Mouse (Mus musculus) monocyte, adult 2 months (primary cell): ENCODE measurements around the gene Pus7l.

Source experiments
- DNase-seq, 2 experiments: peaks; one replicate each; pipeline ENCODE4 v3.0.0; 2022; ENCODE audit warnings: low spot score in 2 of 2, low read depth in 1 of 2

Pus7l gene

GRCm38 (mm10) chr15:94543409-94544051, at the start of gene Pus7l, which contains the start of gene Irak4:
Gene Pus7l, minus strand, starts transcription at chr15:94543547.
Gene Irak4, plus strand, starts transcription at chr15:94543643.
- DNase-seq: peak; percentile 87 to 95

DNA sequence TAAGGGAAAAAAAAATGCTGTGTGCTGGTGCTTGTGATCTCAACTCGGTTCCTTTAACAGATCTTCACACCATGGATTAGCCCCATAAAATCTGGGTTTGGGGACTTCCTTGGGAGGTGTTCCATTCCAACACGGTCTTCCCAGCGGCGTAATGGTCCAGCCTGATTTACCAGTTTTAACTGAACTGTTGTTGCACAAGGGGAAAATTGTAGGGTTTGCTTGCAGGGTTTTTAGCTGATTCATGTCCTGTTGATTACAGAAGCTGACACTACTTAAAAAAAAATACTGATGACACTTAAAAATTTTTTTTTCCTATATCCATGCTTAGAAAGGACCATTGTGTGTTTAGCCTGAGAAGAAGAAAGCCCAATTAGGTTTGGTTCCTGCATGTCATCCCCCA, 48.0 kb upstream of the Pus7l start:
- no peak for DNase-seq

- no peak for DNase-seq
Measured at GRCm38 (mm10) chr15:94590083-94590482, 46.7 kb upstream of the Pus7l start.

GRCm38 (mm10) chr15:94589219-94590075, 46.1 kb upstream of the Pus7l start, which contains the start of gene Twf1:
Gene Twf1, minus strand, starts transcription at chr15:94589889.
- DNase-seq: peak; percentile 88 to 96

DNA sequence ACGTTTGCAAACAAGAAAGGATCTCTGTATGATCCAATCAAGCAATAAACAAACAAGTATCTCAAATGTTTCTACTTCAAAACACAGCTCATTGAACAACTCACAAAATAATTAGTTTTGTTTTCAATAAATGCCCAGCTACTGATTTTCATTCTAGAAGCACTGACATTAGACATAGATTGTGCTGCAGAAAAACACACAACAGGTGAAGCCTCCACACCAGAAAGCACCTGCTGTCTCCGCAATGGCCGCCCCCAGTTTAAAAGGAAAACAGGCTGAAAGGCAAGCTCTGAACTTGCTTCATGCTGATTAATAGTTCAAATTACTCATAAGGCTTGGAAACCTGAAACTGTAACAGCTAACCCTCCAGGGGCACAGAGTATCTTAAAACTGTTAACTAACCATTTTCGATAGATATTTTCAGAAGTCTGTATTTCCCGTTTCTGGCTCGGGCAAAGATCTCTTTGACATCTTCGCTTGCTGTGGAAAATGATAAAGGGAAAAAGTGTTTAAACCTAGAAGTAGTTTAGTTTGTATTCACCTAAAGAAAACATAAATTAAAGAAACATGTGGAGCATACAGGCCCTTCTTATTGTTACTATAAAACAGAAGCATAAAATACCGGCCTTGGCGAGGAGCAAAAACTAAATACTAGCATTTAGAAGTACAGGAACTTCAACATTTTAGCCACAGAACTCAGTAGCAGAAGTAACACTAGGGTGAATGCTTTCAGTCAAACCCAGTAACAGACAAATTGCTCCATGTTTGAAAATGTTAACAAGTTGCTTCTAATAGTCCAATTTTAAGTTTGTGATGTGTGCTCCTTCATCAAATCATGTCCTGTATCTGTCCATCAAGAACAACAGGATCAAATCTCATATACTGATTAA, 44.7 kb upstream of the Pus7l start:
- DNase-seq: no peak

GRCm38 (mm10) chr15:94584738-94585137, 41.4 kb upstream of the Pus7l start:
- no peak for DNase-seq

GRCm38 (mm10) chr15:94583153-94583552, 39.8 kb upstream of the Pus7l start:
- no peak for DNase-seq

DNA sequence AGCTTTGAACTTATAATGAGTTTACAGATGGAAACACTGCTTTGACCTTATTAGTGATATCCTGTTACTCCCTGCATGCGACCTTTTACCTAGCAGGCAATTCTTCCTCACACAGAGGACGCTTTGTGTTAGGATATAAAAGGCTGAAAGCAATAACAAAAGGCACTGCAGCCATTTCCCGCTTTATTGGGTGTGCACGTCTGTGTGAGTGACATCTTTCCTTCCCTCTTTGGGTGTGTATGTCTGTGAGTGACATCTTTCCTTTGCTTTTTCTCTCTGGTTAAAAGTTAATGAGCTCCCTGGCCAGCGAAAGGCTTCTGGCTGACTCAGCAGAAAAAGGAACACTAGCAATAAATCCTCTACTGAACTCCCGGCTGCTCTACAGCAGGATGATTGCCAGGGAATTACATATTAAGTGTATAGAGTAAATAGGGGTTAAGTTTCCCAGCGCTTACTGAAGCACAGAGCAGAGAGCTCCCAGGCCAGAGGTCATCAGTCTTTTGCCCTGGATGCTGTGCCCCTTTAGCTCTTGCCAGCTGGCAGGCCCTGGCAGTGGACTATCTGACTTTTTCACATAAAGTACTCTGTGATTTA, 38.8 kb upstream of the Pus7l start:
- DNase-seq: no peak

DNA sequence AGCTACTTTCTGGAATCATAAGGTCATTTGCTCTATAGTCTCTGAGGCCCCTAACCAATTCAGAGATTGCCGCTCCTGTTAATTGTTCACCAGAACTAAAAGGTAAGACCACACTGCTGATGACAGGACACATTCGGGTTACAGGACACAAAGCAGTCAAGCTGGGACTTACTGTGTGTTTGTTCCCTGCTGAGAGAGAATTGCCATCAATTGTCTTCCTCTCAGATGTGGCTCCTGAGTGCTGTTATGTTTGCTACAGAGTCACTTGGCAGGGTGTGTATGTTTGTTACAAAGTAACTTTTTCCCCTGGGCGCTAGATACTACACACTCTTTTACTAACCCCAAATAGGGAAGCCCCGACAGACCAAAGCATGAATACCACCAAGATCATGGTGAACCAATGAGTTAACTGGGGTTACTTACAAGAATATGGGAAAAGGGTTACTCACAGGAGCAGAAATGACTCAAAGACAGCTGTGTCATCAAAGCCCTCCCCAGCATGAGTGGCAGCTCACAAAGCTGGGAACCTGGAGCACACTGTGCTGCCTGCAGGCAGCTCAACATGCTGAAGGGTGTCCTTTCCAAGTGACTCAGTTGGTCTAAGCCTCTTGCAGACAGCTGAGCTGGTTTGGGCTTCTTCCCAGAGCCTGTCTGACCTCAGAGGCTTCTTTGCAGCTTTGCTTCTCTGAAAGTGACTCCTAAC, 31.4 kb upstream of the Pus7l start:
- no peak for DNase-seq

- DNase-seq: no peak
Measured at GRCm38 (mm10) chr15:94572746-94573145, 29.4 kb upstream of the Pus7l start.

GRCm38 (mm10) chr15:94571501-94571900, 28.2 kb upstream of the Pus7l start:
- no peak for DNase-seq

GRCm38 (mm10) chr15:94568496-94569182, 25.3 kb upstream of the Pus7l start:
- DNase-seq: no peak

DNA sequence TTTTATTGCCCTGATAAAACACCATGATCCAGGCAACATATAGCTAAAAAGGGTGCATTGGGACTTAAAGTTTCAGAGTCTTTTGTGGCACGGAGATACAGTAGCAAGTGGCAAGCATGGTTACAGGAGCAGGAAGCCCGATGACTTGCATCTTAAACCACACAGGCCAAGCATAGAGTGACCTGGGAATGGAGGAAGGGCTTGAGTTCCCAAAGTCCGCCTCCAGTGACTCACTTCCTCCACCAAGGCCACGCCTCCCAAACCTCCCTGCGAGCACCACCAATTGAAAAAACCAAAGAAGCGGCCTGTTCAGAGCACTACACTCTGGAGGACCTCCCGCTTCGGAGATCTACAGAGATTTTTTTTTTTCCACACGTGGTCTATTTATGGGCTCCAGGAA, 22.5 kb upstream of the Pus7l start:
- peak; percentile 13 to 38 for DNase-seq

GRCm38 (mm10) chr15:94564909-94565308, 21.6 kb upstream of the Pus7l start:
- no peak for DNase-seq

- no peak for DNase-seq
Measured at GRCm38 (mm10) chr15:94558895-94559656, 15.7 kb upstream of the Pus7l start.

DNA sequence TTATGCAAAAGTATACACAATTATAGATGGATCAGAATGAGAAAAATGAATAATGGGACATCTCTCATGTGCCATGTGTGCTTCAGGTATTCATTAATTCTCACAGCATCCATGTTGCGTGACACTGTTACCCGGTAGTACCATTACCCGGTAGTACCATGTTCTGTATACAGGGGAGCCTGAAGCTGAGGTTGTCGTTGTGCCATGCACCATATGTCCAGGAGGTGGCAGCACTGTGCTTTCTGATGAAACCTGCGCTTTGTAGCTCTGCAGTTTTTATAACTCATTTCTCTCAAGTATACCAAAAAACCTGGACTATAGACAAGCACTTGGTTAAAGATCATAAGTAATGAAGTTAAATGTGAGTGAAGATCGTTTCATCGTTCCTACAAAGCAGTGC, 14.1 kb upstream of the Pus7l start:
- DNase-seq: peak; percentile 34 to 74

- DNase-seq: no peak
Measured at GRCm38 (mm10) chr15:94553536-94553935, 10.2 kb upstream of the Pus7l start.

GRCm38 (mm10) chr15:94544844-94545243, 1.5 kb upstream of the Pus7l start:
- peak; percentile 11 to 22 for DNase-seq

GRCm38 (mm10) chr15:94544052-94544636, 797 bp upstream of the Pus7l start:
- DNase-seq: no peak
